Mouse (Mus musculus) cortical plate, adult 2 months (tissue): ENCODE measurements around the gene Ift172.

Experiments
- CTCF ChIP-seq: fragments of 200-500 bp; IDR thresholded peaks from 2 replicates; pipeline ENCODE4 v1.5.1; 2011; ENCODE audit warnings: mild to moderate bottlenecking, control low read depth, low read length; ENCODE audit not compliant: insufficient read depth; ENCODE audit errors: extremely low read depth
- POLR2A ChIP-seq: fragments of 200-500 bp; IDR thresholded peaks from 2 replicates; pipeline ENCODE4 v1.6.1; 2011; ENCODE audit warnings: mild to moderate bottlenecking, low read length, control low read depth; ENCODE audit not compliant: insufficient read depth; ENCODE audit errors: extremely low read depth

GRCm38 (mm10) chr5:31291361-31291688, 409 bp upstream of the Ift172 start:
- TF ChIP-seq CTCF (no peak), POLR2A (no peak)
